Mouse (Mus musculus) Patski (cell line): Measurements from ENCODE around the gene Fgfr2. TPM values are rescaled to one million over a fixed set of nuclear protein-coding genes. Genes with fewer than 3 reads are reported as not detected.

ENCODE experiments used
- ATAC-seq: fragments of 100-300 bp; one replicate; pipeline ENCODE4 v1.8.0; 2021
- CTCF ChIA-PET: fragments of 350-600 bp; sonication (Branson Sonifier 250); formaldehyde crosslinking; loops from one replicate; lab custom pipeline; 2022; ENCODE audit warnings: inconsistent platforms; lab: Charles Lee
- POLR2A ChIA-PET: fragments of 350-600 bp; sonication (Branson Sonifier 250); formaldehyde crosslinking; loops from one replicate; lab custom pipeline; 2022; ENCODE audit warnings: antibody characterized with exemption, inconsistent platforms; lab: Charles Lee
- DNase-seq: peaks from one replicate; pipeline ENCODE4 v3.0.0-alpha.2; 2011; ENCODE audit warnings: low read depth, low spot score
- H3K27me3 ChIP-seq: fragments of 371-371 bp; one replicate; pipeline ENCODE4 v1.5.1; 2021
- CTCF ChIP-seq: fragments of 100-300 bp; IDR thresholded peaks from one replicate; pipeline ENCODE4 v1.5.1; 2021
- in situ Hi-C: fragments of 300-500 bp; cut with MboI; formaldehyde crosslinking; loops from 3 replicates; pipeline ENCODE4 v1.11.1; 2018; ENCODE audit warnings: low pct_unique_long_range_greater_than_20kb, mixed read lengths
- polyA plus RNA-seq: library from polyadenylated mRNA; unstranded; gene quantifications from one replicate; pipeline ENCODE4 v1.2.3, GENCODE M21; 2021

Gene Fgfr2
- polyA plus RNA-seq, 1 experiment from 2014 or later: 48.8 TPM

DNA sequence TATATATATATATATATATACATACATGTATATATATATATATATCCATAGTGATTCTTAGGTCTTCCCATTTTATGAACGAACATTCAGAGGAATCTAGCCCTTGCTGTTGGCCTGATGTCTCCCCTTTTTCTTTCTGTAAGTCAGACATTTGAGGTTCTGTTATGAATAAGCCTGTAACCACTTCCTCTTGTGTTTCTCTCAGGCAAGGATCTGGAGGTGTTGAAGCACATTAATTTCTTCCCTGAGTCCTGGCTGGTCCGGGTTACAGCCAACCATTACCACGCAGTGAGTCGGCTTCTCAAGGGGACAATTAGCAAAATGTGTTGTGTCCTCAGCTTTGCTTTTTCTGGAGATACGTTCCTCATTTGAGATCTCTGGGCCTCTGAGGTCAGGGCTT, 2304.3 kb downstream of the Fgfr2 start:
- TF ChIP-seq CTCF: no peak
- DNase-seq (no peak), ATAC-seq (no peak)
- in situ Hi-C loops: no loop called here
- H3K27me3 ChIP-seq: no peaks in the 10 kb centered on the region
- ChIA-PET CTCF (interaction anchor here (0.7 kb wide), 1 partner anchor 32 kb away, joined by 4 read pairs; no protein-coding TSS in a partner anchor), POLR2A (interaction anchor here (1.5 kb wide), 1 partner anchor 11 kb away, joined by 5 read pairs; no protein-coding TSS in a partner anchor)

DNA sequence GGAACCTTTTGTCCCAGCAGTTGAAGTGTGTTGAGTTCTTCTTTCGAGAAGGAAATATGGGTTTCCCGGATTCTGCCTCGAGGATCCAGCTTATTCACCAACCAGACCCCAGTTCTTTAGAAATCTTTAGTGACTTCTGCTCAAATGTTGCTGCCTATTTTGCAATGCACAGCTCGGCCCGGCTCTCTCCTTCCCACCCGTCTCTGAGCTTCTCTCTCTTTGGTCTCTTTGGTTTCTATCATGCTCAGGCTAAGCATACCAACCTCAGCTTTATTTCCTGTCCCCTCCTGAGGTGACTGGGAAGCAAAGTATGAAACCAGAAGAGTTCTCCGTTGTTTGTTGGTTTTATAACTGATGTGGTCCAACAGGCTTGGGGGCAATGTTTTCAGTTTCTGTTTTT, 2306.9 kb downstream of the Fgfr2 start:
- in situ Hi-C loops: no loop called here

DNA sequence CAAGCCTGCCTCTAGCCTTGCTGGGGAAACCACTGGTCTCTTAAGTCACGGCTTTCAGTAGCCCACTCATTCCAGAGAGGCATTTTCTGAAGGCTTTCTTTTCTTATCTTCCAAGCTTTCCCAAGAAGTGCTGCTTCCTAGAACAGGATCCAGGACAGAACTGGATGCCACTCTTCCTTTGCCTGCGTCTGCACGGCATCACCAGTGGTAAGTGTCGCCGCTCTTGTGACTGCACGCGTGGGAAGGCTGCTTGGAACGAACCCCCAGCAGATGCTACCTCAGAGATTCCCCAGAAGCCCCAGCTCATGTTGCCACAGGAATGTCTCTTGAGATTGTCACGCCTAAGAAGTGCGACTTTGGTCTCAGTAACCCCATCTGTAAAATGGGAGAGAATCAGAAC, 2307.5 kb downstream of the Fgfr2 start:
- in situ Hi-C loops: no loop called here
- POLR2A ChIA-PET: no interaction called here

More for the DNA sequence above, 2306.9 kb downstream of the Fgfr2 start:
- ChIA-PET POLR2A (interaction anchor here (0.5 kb wide), 1 partner anchor 100 kb away, joined by 3 read pairs; no protein-coding TSS in a partner anchor), CTCF (interaction anchor here (0.7 to 2.0 kb wide), 5 partner anchors 8 to 179 kb away, joined by 3 to 8 read pairs (median 3); no protein-coding TSS in a partner anchor)
- TF ChIP-seq CTCF: no peak
- ATAC-seq (no peak), DNase-seq (no peak)
- no peaks in the 10 kb centered on the region for H3K27me3 ChIP-seq

DNA sequence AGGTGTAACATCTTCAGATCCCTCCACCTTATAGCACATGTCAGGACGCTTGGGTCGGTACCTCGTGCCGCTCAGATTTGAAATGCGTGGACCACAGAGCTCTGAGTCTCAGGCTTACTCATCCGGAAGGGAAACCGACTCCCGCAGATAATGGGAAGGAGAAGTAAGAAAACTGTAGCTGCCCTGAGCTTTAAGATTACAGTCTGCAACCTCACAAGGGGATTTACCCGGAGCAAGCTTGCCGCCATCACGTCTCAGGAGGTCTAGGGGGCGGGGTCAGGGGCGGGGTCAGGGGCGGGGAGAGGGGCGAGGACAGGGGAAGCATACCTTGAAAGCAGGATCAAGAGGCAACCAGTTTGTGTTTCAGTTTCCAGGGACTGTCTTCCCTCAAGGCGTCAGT, 2310.7 kb downstream of the Fgfr2 start:
- in situ Hi-C loops: no loop called here
- ChIA-PET CTCF (no interaction called here), POLR2A (no interaction called here)
- DNase-seq (no peak), ATAC-seq (no peak)
- no peak for TF ChIP-seq CTCF
- no peaks in the 10 kb centered on the region for H3K27me3 ChIP-seq

More for the DNA sequence above, 2307.5 kb downstream of the Fgfr2 start:
- TF ChIP-seq CTCF: no peak
- DNase-seq (no peak), ATAC-seq (no peak)
- no peaks in the 10 kb centered on the region for H3K27me3 ChIP-seq
- CTCF ChIA-PET: interaction anchor here (0.7 to 2.0 kb wide), 3 partner anchors 9 to 53 kb away, joined by 3 to 7 read pairs (median 3); no protein-coding TSS in a partner anchor

DNA sequence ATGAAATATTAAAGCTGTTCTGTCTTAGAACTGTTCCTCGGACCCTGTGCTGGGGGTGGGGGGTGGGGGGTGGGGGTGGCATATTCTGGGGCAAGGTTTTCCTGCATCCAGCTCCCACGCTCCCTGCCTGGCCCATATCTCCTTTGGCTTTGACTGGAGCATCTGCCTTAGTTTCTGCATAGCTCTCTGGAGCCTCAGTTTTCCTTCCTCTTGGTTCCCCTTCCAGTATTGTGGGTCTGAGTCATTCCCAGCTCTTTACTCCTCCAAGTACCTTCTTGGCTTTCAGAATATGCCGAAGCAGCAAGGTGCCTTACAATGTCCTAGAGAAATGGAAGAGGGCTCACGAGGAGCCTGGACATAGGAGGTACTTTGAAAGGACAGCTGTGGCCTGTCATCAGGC, 2312.9 kb downstream of the Fgfr2 start:
- no peak for ATAC-seq
- ChIA-PET POLR2A (no interaction called here), CTCF (no interaction called here)

DNA sequence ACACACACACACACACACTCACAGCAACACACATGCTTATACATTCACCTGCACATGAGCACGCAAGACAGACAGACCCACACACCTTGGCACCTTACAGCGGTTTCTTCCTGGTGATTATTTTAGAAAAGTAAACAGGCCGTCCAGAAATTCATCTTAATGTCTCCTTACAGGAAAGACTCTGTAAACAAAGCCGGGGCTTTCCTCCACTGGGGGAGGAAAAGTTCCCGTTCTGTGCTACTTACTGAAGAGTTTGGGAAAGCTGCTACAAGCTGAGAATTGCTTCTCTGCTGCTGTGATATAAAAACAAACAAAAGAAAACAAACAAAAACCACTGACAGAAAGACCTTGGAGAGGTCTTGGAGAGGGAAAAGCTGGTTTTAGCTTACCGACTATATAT, 2314.5 kb downstream of the Fgfr2 start:
- in situ Hi-C loops: no loop called here
- ChIA-PET CTCF (no interaction called here), POLR2A (interaction anchor here (0.7 kb wide), 1 partner anchor 101 kb away, joined by 3 read pairs; no protein-coding TSS in a partner anchor)
- DNase-seq (no peak), ATAC-seq (no peak)
- no peak for TF ChIP-seq CTCF
- no peaks in the 10 kb centered on the region for H3K27me3 ChIP-seq

More for the DNA sequence above, 2312.9 kb downstream of the Fgfr2 start:
- in situ Hi-C loops: no loop called here
- TF ChIP-seq CTCF: no peak
- no peak for DNase-seq
- no peaks in the 10 kb centered on the region for H3K27me3 ChIP-seq

DNA sequence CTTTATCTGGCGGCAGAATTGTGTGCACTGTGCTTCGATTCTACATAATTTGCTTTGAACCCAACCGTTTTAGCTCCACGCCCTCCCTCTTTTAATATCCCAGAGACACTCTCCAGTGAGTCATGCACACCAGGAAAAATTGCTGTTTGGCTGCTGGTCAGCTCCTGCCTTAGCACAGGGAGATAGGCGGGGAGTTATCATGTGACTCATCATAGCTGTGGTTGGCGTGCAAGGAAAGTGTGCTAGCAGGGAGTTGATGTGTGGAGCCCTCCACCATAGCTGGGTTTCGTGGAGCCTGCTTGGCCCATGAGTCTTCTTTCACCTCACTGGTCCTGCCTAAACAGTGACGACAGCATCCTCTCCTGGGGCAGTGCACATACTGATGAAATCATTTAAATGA, 2315.4 kb downstream of the Fgfr2 start:
- H3K27me3 ChIP-seq: no peaks in the 10 kb centered on the region
- CTCF ChIA-PET: interaction anchor here (1.3 to 2.2 kb wide), 2 partner anchors 10 to 13 kb away, joined by 4 to 7 read pairs; no protein-coding TSS in a partner anchor
- TF ChIP-seq CTCF: no peak
- ATAC-seq: peak; percentile 82
- POLR2A ChIA-PET: interaction anchor here (1.2 kb wide), 1 partner anchor 12 kb away, joined by 5 read pairs; no protein-coding TSS in a partner anchor
- in situ Hi-C loops: no loop called here
- peak; percentile 71 for DNase-seq

DNA sequence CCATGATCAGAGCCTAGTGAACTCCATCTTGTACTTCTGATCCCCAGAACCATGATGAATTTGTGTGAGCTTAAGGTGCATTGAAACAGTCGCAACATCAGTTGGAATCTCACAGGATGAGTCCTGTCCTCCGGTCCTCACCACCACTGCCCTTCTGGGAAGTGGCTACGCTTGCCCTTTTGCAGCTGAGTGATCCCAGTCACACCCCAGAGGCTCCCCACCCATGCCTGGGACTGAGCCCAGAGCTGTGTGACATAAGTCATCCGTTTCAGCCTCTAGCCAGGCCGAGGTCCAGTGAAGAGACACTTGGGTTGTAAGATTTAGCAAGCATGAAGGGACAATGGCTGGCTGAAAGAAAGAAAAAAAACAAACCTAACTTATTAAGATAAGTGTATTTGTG, 2318.2 kb downstream of the Fgfr2 start:
- CTCF ChIA-PET: no interaction called here
- no peaks in the 10 kb centered on the region for H3K27me3 ChIP-seq
- DNase-seq (no peak), ATAC-seq (peak; percentile 29)
- no peak for TF ChIP-seq CTCF
- in situ Hi-C loops: no loop called here
- POLR2A ChIA-PET: no interaction called here

DNA sequence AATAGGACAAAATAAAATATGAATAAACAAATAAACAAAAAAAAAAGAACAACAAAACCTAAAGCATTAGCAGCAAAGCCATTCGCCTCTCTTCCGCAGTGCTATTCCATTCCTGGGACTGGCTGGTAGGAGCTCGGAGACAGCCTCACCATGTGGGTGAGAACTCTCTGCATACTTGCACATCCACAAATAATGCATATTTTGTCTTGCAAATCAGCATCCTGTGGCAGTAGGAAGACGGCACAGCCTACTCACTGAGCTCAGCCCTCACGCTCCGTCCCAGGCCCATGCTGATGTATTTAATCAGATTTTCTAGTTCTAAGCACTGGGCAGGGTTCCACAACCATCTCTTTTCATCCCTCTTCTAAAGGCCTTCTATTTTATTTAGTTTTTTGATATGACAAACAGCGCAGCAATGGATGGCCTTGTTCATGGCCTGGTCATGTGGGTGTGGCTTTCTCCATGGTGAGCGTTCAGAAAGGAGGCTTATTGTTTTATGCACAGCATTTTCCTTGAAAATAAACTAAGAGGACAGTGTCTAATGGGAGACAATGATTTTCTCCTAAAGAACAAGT, 2319.8 kb downstream of the Fgfr2 start:
- CTCF ChIA-PET: interaction anchor here (0.7 to 1.1 kb wide), 2 partner anchors 11 to 31 kb away, joined by 4 read pairs; no protein-coding TSS in a partner anchor
- in situ Hi-C loops: no loop called here
- no peak for TF ChIP-seq CTCF
- no peaks in the 10 kb centered on the region for H3K27me3 ChIP-seq
- ATAC-seq (no peak), DNase-seq (no peak)
- POLR2A ChIA-PET: no interaction called here

DNA sequence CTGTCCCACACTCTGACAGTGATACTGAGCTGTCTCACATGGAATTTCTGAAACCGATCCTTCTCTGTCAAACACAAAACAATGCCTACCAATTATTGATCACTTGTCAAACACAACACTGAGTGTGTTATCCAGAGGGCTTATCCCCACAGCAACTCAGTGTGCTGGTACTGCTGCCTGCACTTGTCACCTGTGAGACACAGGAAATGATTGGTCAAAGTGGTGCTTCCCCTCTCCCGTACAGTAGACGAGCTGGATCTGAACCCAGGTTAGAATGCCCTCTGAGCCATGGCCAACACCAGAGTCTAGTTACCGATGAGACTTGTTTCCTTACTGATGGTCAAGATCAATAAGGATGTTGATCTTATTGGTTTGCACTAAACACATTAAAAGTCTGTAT, 2321.3 kb downstream of the Fgfr2 start:
- no peaks in the 10 kb centered on the region for H3K27me3 ChIP-seq
- ChIA-PET CTCF (interaction anchor here (1.5 kb wide), 1 partner anchor 12 kb away, joined by 3 read pairs; no protein-coding TSS in a partner anchor), POLR2A (no interaction called here)
- DNase-seq (no peak), ATAC-seq (no peak)
- no peak for TF ChIP-seq CTCF
- in situ Hi-C loops: no loop called here

DNA sequence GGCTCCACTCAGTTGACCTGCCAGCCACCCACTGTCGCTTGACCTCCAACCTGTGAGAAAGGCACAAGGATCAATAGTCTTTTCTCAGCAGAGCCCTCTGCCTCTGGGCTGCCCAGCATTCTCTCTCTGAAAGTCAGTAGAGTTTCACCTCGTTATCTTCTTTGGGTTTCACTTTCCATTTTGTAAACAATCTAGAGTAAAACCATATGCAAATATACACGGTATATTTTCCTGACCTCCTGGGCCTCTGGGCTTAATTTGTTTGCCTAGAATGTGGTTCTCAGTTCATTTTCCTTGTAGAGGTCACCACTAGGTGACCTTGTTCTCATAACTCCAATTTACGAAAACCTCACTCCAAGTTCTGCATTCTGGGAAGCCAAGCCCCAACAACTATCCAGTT, 2322.5 kb downstream of the Fgfr2 start:
- ATAC-seq (no peak), DNase-seq (no peak)
- in situ Hi-C loops: no loop called here
- POLR2A ChIA-PET: no interaction called here
- CTCF ChIA-PET: interaction anchor here (1.5 kb wide), 1 partner anchor 11 kb away, joined by 3 read pairs; no protein-coding TSS in a partner anchor
- H3K27me3 ChIP-seq: no peaks in the 10 kb centered on the region
- no peak for TF ChIP-seq CTCF
